Mouse (Mus musculus): ENCODE measurements at regions not wholly inside any gene's neighbourhood (a gene's known extent, or its start where the extent isn't known, plus 50 kb on each side); places are given as distances from the start of the nearest gene placed in this dataset.
"Not testable (repeated sequence)": the region's sequence is repeated elsewhere in the genome, so short reads cannot be mapped to it uniquely, and the experiment has no call there.

DNA sequence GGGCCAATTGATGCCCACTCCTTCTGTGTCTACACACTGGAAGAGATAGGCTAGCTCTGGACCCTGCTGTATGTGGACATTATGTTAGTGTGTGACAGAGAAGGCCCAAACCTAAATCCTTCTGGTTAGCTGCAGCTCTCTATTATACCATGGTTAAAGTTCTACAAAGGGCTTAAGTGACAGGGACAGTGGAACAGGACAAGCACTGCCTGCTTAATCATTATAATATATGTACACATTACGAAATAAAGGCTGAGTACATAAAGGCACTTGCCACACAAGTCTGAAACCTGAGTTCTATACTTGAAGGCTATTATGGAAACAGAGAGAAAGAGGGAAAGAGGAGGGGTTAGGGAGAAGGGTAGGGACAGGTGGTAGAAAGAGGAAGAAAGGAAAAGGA lies 55.2 kb downstream of the Rdh14 start:
- no peak for DNase-seq

DNA sequence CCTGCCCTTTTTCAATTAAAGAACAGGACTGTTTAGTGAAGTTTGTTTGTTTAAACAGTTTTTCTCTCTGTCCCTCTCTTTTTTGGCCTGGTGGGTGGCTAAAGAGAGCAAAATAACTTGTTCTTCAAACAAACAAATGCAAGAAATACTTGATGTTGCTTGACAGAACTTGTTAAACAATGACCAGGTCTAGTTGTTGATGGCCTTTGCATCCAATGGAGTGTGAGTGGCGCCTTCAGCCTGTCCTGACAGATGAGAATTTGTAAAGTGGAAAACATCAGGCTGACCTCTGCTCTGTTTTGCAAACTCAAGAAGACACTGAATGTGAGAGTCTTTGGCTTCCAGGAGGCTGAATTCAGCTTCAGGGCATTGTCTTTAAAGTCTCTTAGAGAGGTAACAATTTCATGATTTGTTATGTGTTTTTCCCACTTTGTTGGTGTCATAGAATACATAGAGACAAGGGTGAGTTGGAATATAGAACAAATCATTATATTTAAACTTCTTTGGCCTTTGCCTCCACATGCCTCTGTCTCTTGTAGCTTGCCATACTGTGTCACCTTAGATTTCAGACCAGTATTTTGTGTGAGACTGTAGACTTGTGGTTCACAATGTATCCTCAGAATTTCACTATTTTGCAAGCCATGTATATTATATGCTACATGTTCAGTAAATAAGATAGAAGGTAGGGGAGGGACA lies 67.5 kb downstream of the Rdh14 start:
- DNase-seq: no peak

DNA sequence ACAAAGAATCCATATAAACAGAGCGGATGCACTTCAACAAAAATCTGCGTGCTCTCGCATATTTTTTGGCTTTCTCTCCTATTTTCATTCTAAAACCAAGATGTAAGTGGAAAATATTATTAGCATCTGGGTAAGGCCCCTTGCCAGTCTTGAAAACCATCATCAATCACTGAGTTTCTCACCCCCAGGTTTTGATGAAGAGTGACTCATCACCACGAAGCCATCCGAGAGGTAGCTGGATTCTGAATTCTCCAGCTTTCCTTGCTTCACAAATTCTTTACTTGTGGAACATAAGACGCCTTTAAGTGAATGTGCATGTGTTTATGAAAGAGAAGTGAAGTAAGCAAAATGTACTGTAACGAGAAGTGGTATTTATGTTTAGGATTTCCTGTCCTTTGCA lies 71.2 kb downstream of the Rdh14 start:
- no peak for DNase-seq

DNA sequence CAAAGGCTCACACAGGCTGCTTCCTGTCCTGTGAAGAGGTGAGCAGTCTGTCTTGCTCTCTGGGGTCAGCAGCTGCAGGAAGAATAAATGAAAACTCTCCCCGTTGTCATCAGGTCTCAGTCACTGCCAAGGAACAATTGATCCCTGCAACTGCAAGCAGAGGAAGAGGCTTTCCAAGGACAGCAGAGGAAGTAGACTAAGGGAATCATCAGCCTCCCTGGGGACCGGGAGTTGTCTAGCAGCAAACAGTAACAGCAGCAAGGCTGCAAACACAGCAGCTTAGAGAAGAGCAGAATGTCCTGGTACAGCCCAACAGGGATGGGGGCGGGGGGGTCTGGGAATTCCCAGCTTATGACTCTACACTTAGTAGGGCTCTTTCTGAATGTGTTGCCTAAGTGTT lies 72.4 kb downstream of the Rdh14 start:
- no peak for DNase-seq

DNA sequence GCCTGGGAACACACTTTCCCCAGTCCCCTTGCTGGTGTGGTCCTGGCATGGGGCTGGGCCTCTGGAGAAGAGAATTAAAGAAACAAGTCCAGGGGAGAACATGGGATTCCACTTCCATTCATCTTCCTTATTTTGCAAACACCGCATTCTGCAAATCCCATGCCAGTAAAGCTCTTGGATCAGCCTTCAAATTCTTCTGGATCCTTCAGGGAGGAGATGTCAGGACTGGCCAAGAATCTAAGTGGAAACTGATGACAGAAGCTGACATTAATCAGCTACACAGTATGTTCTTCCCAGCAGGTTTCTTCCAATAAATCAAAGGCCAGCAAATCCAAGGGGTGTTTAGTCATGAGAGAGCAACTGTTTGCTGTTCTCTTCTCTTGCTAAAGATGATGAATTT lies 83.4 kb downstream of the Rdh14 start:
- DNase-seq: no peak

DNA sequence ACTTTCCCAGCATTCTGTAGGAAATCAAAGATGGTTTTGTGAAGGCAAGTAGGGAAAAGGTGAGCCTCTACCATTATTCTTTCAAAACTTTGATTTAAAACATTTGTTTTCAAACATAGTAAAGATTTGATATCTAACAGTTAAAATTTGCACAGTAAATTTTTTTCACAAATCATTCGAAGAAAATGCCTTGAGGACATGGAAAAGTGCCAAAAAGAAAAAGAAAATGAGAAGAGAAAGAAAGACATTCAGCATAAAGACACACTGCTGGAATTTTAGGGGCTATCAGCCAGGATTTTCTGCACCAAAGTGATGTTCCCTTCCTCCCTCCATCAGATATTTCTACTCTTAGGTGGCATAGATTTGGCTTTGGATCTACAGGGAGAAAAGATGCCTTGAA lies 90.2 kb downstream of the Rdh14 start:
- no peak for DNase-seq

DNA sequence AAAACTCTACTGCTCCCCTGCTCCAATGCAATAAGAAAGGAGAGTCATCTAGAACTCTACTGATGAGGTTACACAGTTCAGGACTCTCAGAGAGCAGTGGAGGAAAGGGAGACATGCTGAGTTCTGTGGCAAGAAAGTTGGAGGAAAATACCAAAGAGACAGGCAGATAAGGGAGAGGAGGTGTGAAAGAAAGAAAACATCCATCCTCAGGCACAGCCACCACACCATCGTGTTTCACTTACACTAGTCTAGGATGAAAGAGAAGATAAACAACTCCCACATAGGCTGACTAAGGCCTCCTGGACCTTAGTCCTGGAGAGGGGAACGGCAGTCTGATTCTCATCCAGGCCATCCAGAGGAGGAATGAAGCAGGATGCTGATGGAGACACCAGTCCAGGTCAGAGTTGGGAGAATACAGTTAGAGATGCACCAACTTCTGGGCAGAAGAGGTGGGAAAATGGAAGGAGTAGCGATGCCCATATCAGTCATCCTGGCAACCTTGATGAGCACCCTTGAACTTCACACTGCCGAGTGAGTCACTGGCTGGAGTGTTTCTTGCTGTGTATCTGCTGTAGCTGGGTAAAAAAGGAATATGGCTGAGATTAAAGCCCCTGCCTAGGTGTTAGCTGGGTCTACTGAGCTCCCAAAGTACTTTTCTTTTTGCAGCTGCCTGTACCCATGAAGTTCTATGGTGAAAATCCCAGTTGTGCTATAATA lies 91.9 kb downstream of the Rdh14 start:
- DNase-seq: no peak

DNA sequence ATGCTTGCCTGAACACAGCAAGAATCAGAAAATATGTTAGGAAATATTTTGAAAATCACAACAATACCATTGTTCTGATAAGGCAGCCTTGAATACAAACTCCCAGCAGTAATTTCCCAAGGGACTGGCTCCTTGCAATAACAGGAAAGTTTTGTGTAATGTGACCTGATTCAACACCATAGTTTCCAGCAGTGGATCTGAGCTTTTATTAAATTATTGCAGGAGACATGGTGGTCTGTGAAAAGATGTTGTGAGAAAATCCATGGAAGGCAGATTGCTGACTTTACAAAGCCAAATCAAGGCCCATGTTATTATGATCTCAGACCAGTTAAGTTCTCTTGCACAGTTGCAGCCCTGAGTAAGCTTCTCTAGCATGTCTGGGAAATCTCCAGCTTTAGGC lies 116.1 kb downstream of the Rdh14 start:
- DNase-seq: no peak

DNA sequence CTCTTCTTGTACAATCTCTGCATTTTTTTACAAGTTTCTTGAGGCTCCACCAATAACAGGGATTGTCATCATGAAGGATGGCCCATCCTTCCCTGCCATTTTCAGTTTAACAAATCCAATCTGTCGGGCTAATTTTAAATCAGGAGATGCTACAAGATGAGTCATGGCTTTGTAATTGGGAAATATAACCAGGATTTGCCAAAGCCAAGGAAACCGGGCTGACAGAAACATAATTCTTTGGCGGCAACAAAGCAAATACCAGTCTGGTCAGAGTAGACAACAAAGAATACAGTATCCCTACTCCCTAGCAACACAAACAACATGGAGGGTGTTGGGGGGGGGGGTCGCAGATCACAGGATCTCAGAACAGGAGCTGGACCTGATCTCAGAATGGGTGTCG lies 123.0 kb downstream of the Rdh14 start:
- DNase-seq: no peak

DNA sequence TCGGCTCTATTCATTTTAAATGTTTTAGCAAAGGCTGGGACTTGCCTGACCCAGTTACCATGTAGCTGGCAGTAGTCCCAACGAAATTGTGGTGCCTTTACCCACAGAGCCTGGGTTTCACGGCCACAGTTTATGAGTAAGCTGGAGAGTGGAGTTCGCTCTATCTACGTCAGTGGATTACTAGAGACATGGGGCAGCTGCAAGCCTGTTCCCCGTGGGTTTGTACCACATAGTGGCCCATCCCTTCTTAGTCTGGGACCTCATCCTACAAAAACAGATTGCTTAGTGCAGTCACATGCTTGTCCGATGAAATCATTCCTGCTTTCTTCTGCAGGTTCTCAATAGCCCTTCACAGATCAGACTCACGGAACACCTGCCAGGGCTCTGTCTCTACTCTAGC lies 123.7 kb downstream of the Rdh14 start:
- DNase-seq: peak; percentile 4

DNA sequence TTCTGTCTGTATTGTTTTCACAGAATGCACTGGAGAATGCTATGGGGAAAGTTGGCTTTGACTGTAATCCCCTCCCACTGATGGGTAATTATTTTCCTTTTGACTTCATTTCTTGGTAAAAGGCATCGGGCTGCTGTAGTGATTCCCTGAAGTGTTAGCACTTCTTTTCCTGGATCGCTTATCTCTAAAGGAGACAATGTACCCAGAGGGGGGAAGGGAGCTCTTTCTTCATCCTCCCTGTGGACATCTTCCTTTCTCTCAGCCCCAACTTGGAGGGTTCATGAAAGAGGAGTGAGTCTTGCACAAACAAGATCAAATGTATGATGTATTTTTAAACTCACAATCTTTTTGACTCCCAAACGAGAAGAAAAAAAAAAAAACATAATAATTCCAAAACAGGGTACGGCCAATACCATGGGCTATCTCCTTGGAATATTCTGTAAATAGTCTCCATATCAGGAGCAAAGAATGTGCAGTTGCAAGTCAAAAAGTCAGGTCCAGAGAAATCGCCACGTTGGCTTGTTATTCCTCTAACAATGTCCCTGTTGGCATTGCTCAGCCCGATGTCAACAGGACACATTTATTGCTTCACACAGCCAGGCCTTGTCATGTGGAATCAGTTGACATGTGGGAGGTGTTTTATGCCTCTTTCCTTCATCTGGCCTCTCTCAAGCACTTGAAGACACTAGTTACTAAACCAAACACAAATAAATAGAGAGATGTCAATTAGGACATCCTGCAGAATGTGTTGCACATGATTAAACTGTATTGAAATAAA lies 134.1 kb downstream of the Rdh14 start:
- no peak for DNase-seq

DNA sequence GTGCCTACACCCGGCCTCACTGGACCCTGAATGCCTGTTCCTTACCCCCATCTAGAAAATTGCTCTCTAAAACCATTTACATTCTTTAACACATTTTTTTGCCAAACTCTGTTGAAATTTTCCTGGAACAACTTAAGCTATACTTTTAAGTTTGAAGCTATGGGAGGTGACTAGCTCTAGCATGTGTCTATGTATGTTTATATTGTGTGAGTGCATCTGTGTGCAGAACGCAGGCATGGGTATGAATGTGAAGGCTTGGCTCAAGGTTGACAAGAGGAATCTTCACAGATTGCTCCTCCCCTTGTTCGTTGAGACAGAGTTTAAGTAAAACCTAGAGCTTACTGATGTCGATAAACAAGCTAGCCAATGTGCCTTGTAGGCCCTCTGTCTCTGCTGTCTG lies 135.4 kb downstream of the Rdh14 start:
- DNase-seq: no peak

DNA sequence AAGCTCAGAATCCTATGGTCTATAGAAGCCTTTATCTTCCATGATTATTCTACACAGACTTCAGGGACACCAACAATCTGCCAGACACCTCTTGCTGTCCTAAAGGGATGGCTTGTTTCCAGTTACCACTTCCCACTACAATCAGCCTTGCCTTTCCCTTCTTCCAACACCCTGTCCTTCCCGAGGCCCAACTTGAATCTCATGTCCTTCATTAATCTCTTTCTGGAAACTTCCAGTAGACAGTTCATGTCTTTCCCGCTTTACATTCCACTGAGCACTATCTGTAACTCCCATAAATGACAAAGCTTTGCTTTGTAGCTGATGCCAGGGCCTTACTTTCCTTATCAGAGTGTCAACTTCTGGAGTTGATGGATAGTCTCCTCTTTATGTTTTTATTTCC lies 138.5 kb downstream of the Rdh14 start:
- no peak for DNase-seq

DNA sequence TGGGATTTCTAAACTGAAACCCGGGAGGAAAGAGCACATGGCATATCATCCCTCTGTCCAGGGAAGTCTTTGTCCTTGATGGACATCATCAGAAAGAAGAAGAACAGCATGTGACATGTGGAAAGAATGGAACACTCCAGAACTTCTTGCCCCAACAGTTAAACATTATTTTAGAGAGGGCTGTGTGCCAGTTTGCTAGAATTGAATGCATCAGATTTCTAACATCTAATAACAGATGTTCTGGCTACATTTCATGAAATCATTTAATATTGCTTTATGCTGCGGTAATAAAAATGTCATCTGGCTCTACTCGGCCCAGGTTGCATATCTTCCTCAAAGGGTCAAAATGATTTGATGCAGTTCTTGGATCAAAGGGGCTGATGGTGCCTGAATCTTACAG lies 140.4 kb downstream of the Rdh14 start:
- DNase-seq: no peak

DNA sequence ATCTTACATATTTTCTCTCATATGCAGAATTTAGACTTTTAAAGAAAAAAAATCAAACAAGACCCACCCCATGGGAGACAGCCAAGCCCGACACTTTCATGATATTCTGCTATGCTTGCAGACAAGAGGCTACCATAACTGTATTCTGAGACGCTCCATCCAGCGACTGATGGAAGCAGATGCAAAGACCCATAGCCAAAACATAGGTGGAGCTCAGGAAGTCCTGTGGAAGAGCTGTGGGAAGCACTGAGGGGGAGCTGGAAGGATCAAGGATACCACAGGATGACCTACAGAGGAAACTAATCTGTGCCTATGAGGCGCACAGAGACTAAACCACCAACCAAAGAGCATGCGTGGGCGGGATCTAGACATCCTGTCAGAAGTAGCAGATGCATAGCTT lies 143.4 kb downstream of the Rdh14 start:
- DNase-seq: no peak

DNA sequence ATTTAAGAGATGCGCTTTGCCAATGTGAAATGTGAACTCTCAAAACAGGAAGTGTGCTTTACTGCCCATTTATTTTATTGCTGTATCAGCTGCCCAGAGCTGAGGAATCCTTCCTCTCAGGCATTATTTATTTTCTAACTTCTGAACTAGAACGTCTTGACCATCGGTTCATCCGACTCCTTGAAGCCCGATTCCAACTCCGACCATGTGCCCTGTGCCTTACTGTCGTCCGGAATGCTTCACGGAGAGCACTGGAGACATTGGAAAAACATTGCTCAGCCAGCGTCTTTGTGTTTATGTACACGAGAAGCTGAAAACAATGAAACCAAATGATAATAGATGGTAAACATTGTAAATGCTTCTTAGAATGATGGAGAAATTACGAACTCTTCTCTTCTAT lies 145.7 kb downstream of the Rdh14 start:
- no peak for DNase-seq

DNA sequence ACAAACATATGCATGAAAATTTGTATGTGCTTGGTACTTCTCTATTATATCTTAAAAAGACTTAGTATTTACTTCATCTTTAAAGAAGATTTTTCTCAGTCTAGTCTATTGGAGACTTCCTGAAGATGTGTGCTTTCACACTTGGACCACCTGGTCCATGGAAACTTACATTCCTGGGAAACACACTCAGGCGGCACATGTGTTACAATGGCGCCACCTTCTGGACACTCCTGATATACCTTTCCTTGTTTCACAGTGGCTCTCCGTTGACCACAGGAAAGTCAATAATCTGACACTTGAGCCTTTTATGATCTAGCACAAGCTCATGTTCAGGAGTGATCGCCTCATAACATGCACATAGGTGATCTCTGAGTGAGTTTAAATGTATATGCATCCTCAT lies 146.5 kb downstream of the Rdh14 start:
- peak; percentile 68 for DNase-seq

DNA sequence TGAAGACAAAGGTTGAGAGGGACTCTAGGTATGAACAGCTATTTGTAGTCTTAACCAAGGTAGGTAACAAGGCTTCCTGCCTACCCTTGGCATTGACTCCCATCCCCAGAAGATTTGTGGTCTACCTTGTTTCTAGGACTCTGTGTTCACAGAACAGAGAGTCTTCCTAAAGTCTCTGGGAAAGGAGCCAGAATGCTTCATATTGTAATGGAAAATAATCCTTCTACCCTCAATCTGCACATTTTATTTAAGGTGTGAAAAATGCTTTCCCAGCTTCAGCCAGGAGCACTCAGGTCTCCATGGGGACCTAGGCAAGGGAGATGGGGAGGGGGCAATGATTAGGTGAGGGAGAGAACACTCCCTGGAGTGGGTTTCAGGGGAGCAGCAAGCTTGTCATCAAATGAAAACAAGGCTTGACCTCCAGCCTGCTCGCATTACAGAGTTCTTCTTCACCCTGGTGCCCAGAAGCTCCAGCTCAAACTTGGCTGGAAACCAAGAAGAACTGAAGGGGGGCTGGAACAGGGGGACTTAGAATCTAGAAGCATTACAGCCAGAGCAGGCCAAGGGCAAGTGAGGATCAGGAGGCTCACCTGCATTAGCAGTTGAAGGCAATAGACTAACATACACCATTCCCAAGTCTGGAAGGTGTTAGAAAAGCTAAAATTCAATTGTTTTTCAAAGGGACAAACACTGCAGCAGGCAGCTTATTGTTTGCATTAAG lies 159.1 kb downstream of the Rdh14 start:
- DNase-seq: no peak

DNA sequence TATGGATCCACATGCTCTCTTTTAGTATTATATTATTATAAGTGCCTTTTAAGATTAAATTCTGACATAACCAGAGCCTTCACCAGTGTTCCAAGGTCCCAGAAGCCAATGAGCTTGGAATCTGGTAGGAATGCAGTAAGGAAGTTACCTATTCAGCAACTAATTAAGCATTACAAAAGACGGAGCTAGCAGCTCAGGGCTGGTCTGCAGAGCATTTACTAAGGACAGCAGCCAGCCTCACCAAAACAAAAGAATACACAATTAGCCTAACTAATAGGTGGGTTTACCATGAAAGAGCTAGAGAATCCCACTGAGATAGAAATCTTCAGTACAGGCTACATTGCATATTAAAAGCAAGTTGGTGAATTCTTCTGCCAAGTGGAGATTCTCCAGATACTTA lies 164.1 kb downstream of the Rdh14 start:
- not testable (repeated sequence) for DNase-seq

DNA sequence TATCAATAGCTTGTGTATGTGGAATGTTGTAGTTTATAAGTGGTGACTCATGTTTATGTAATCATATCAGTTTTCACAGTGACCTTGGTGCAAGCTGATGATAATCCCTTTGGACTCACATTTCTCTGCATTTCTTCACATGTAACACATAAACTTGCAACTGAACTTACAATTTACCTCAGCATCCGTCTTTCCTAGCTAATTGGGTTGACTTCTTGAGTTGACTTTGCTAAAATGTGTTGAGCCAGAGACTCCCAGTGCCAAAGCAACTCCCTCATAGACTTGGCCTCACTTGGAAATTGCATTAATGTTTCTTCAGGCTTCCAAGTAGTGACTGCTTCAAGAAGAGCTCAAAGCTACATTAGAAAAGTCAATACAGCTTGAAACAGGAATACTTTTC lies 172.4 kb downstream of the Rdh14 start:
- DNase-seq: no peak

DNA sequence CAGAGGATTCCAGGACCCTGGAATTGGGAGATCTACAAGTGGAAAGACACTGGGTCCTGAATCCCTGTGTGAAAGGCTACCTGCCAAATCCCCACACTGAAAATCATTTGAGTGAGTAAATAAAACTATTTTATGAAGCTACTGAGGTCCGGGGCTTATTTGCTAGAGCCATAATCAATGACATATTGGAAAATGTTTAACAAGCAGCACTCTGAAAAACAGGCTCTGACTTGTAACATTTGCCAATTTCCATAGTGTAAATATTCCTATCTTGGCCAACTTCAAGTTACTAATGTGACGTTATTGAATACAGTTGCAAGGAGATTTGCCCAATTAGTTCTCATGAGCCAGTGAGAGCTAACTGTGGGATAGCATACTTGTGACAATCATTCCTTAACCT lies 177.3 kb downstream of the Rdh14 start:
- DNase-seq: no peak

DNA sequence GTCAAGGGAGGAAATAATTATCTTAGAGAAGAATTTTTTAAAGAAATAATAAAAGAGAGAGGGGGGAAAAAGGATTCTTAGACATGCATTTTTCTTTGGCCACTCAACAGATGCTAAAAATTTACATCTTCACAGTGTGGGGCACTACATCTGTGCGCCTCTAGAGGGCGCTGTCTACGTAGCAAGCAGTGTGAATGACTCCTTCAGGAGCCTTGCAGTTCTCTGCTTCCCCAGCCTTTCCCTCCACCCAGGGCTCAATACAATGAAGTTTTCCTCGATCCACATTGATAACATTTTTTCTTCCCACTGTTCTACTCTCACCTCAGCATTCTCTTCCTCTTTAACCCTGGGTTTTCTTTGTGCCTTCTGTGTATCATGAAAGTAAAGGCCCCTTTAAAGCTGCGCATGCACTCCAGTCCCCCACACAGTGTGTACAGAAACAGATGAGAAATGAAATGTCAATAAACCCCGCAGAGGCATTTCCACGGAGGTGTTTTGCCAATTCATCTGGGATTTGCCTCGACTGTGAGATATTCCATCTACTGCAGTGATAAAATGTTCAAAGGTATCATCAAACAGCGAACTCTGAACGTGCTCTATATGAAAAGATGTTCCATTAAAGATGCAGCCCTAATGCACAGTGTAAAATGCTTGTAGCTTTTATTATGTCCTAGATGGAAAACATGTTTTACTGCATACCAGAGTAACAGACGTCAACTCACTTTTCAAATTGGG lies 181.2 kb downstream of the Rdh14 start:
- DNase-seq: peak; percentile 13

DNA sequence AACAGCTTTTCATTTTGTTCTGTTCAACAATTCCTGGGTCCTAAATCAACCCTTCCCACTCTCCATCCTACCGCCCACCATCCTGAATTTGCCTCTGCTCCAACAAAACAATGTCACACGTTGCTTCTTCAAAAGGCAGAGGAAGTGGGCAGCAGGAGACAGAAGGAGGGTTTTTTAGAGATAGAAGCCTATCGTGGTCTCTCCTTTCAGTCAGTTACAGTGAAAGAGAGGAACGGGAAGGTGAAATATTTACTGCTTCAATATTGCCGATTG lies 181.7 kb downstream of the Rdh14 start:
- no peak for DNase-seq

Measured in right cerebral cortex, postnatal 14 days (tissue).